Mouse (Mus musculus): ENCODE results near the gene Gm8797. TPM values are rescaled to one million over a fixed set of nuclear protein-coding genes. Genes with fewer than 3 reads are reported as not detected.
A peak's percentile ranks its signal among the peaks of the same experiment; 100 is the strongest.
"Not testable (repeated sequence)": the region's sequence is repeated elsewhere in the genome, so short reads cannot be mapped to it uniquely, and the experiment has no call there.

Gm8797 gene
- total RNA-seq (2021): 1 to 10 TPM; 4.3 to 6.2 TPM
- long read RNA-seq, experiment 1, partial matches to known transcripts: 0 of 3 reads
- long read RNA-seq, experiment 1, other reads (novel, unspliced or antisense): 0 of 3 reads
- long read RNA-seq, experiment 2, transcript Gm8797-201 (1 exons, 490 nt): major isoform, 5 of 5 reads
- long read RNA-seq, experiment 2, partial matches to known transcripts: 0 of 5 reads
- long read RNA-seq, experiment 2, other reads (novel, unspliced or antisense): 0 of 5 reads

- not testable (repeated sequence) for DNase-seq (ENCODE audit: low spot score in 2 of 2)
Observed at GRCm38 (mm10) chr3:5750506-5750905, at the start of gene Gm8797. Gene Gm8797 (plus strand): TSS chr3:5750806.

GRCm38 (mm10) chr3:5714481-5714880 lies 36.1 kb upstream of the Gm8797 start:
- DNase-seq (ENCODE audit: low spot score in 2 of 2): no peak

GRCm38 (mm10) chr3:5732931-5733330 lies 17.7 kb upstream of the Gm8797 start:
- no peak for DNase-seq (ENCODE audit: low spot score in 2 of 2)

GRCm38 (mm10) chr3:5754763-5755478 lies 4.3 kb downstream of the Gm8797 start:
- DNase-seq (ENCODE audit: low spot score in 2 of 2): peak in 1 of 2 experiments; percentile 50

- DNase-seq (ENCODE audit: low spot score in 2 of 2): no peak
Observed at GRCm38 (mm10) chr3:5766256-5766655, 15.7 kb downstream of the Gm8797 start.

GRCm38 (mm10) chr3:5776894-5777293 lies 26.3 kb downstream of the Gm8797 start:
- DNase-seq (ENCODE audit: low spot score in 2 of 2): no peak

Data from gastrocnemius, postnatal 4 days (tissue).